11 mouse cellular contexts compared by ENCODE assay signal in genomic region chr19:28836116-28836515, GRCm38 (mm10). TPM values are rescaled to one million over a fixed set of nuclear protein-coding genes. Genes with fewer than 3 reads are reported as not detected.
DNase-seq lines count a peak whose midpoint lies in the region; ATAC-seq and TF ChIP-seq lines count a peak whose summit lies in the region.
"Had no signal": no experiment of that assay in that cellular context is flagged by ENCODE, and none has a peak within 500 bp of the region (broad histone marks: within the 10 kb centered on the region; RNA-seq: fewer than 3 reads in every experiment).

No protein-coding gene starts in this region.

- WGBS in cerebellum, adult 2 months, result 57% methylated on average over 3 of the region's 3 CpGs
- WGBS in lung, embryonic 14.5 days, result 51% methylated on average over 3 of the region's 3 CpGs
- 23% methylated on average over 3 of the region's 3 CpGs for WGBS in kidney, adult 2 months
- WGBS in neural tube, embryonic 13.5 days, result 52% methylated on average over 3 of the region's 3 CpGs
- 44% methylated on average over 3 of the region's 3 CpGs for WGBS in intestine, postnatal 0 days

- no peaks in the 10 kb centered on the region for H3K36me3 ChIP-seq in lung, embryonic 14.5 days (ENCODE audit: insufficient read depth)
- H3K36me3 ChIP-seq in kidney, adult 2 months (ENCODE audit: control insufficient read depth, insufficient read depth, low read length), result no peaks in the 10 kb centered on the region
- H3K36me3 ChIP-seq in neural tube, embryonic 13.5 days, result no peaks in the 10 kb centered on the region
- H3K36me3 ChIP-seq in intestine, postnatal 0 days (ENCODE audit: control insufficient read depth, insufficient read depth), result no peaks in the 10 kb centered on the region
- H3K36me3 ChIP-seq: embryonic facial prominence, embryonic 15.5 days; stomach, embryonic 15.5 days had no signal

- H3K4me1 ChIP-seq in cerebellum, adult 2 months (ENCODE audit: control insufficient read depth, insufficient read depth, low read length), result no peaks in the 10 kb centered on the region; the same call in 1 of the 2 replicates
- 0 out of 2 replicates have a peak, but pooled peaks cover 5% of the 10 kb centered on the region for H3K4me1 ChIP-seq in lung, embryonic 14.5 days (ENCODE audit: insufficient read depth)
- peaks cover 9% of the 10 kb centered on the region; the same call in 1 of the 2 replicates for H3K4me1 ChIP-seq in kidney, adult 2 months (ENCODE audit: control insufficient read depth, insufficient read depth, low read length)
- peaks cover 19% of the 10 kb centered on the region for H3K4me1 ChIP-seq in neural tube, embryonic 13.5 days (replicated peaks)
- 0 out of 2 replicates have a peak, but pooled peaks cover 3% of the 10 kb centered on the region for H3K4me1 ChIP-seq in intestine, postnatal 0 days (replicated peaks; ENCODE audit: control insufficient read depth, insufficient read depth, low read length)

- no peaks in the 10 kb centered on the region for H3K27me3 ChIP-seq in cerebellum, adult 2 months (ENCODE audit: control insufficient read depth, insufficient read depth, low read length)
- peaks cover 23% of the 10 kb centered on the region for H3K27me3 ChIP-seq in lung, embryonic 14.5 days (ENCODE audit: insufficient read depth, low read length)
- no peaks in the 10 kb centered on the region for H3K27me3 ChIP-seq in kidney, adult 2 months (replicated peaks; ENCODE audit: control insufficient read depth, insufficient read depth, low read length)
- peaks cover 13% of the 10 kb centered on the region for H3K27me3 ChIP-seq in neural tube, embryonic 13.5 days
- 0 out of 2 replicates have a peak, but pooled peaks cover 12% of the 10 kb centered on the region for H3K27me3 ChIP-seq in intestine, postnatal 0 days (replicated peaks; ENCODE audit: control insufficient read depth, insufficient read depth, low read length)

- H3K9ac ChIP-seq in lung, embryonic 14.5 days, result no peak overlapping the region
- peak overlapping the region; percentile 78 for H3K9ac ChIP-seq in neural tube, embryonic 13.5 days
- H3K9ac ChIP-seq in intestine, postnatal 0 days (ENCODE audit: low read depth, low read length), result no peak overlapping the region
- H3K9ac ChIP-seq: embryonic facial prominence, embryonic 15.5 days; stomach, embryonic 15.5 days had no signal

- no peak for TF ChIP-seq CTCF in cerebellum, adult 2 months (IDR thresholded peaks at IDR 0.05; ENCODE audit: borderline replicate concordance, insufficient read depth, low read depth, low read length)
- no peak for TF ChIP-seq CTCF in lung, embryonic 14.5 days (IDR thresholded peaks at IDR 0.05; ENCODE audit: low read depth)
- TF ChIP-seq CTCF in kidney, adult 2 months (conservative IDR thresholded peaks at IDR 0.05; ENCODE audit: insufficient read depth, insufficient read length, low read depth, low read length), result no peak
- no peak for TF ChIP-seq CTCF in intestine, postnatal 0 days (IDR thresholded peaks at IDR 0.05; ENCODE audit: low read depth)

- peak overlapping the region; percentile 98; the same call in 1 of the 2 replicates for H3K4me2 ChIP-seq in lung, embryonic 14.5 days
- H3K4me2 ChIP-seq in neural tube, embryonic 13.5 days, result peak overlapping the region; percentile 91
- no peak overlapping the region for H3K4me2 ChIP-seq in intestine, postnatal 0 days (replicated peaks; ENCODE audit: low read depth)

- peak in 1 of 2 experiments; percentile 15 for DNase-seq in cerebellum, adult 2 months
- DNase-seq in lung, embryonic 14.5 days, result no peak
- DNase-seq in lung, postnatal 36 days, result no peak
- DNase-seq in kidney, adult 2 months, result peak; percentile 88
- DNase-seq in ovary, postnatal 36 days (ENCODE audit: low spot score), result no peak

- no peak for ATAC-seq in cerebellum, adult (ENCODE audit: insufficient number of reproducible peaks, low FRiP score, low TSS enrichment)
- ATAC-seq in lung, embryonic 14.5 days (ENCODE audit: insufficient read depth), result no peak
- ATAC-seq in neural tube, embryonic 13.5 days (ENCODE audit: low read depth), result peak; percentile 18; the same call in 1 of the 2 replicates
- ATAC-seq in intestine, postnatal 0 days, result no peak
- ATAC-seq: inflammation-experienced regulatory T-cells, adult 6 months had no signal

- no peak overlapping the region for H3K27ac ChIP-seq in cerebellum, adult 2 months (ENCODE audit: insufficient read depth, low read length)
- H3K27ac ChIP-seq in lung, embryonic 14.5 days (ENCODE audit: low read depth), result no peak overlapping the region
- peak overlapping the region; percentile 95 for H3K27ac ChIP-seq in kidney, adult 2 months (ENCODE audit: insufficient read depth, low read depth, low read length)
- no peak overlapping the region for H3K27ac ChIP-seq in neural tube, embryonic 13.5 days (replicated peaks)
- no peak overlapping the region for H3K27ac ChIP-seq in intestine, postnatal 0 days (ENCODE audit: low read depth, low read length)
- H3K27ac ChIP-seq: embryonic facial prominence, embryonic 15.5 days; stomach, embryonic 15.5 days had no signal

- H3K9me3 ChIP-seq in lung, embryonic 14.5 days (ENCODE audit: low read depth, low read length), result no peaks in the 10 kb centered on the region
- no peaks in the 10 kb centered on the region for H3K9me3 ChIP-seq in neural tube, embryonic 13.5 days
- no peaks in the 10 kb centered on the region for H3K9me3 ChIP-seq in intestine, postnatal 0 days (ENCODE audit: control insufficient read depth)
- H3K9me3 ChIP-seq: embryonic facial prominence, embryonic 15.5 days; stomach, embryonic 15.5 days had no signal

- TF ChIP-seq POLR2A in cerebellum, adult 2 months (IDR thresholded peaks at IDR 0.05; ENCODE audit: borderline replicate concordance, insufficient read depth, low read length), result no peak
- no peak for TF ChIP-seq POLR2A in kidney, adult 2 months (IDR thresholded peaks at IDR 0.05; ENCODE audit: low read depth, low read length)

- H3K4me3 ChIP-seq in cerebellum, adult 2 months (replicated peaks; ENCODE audit: insufficient read depth, low read depth, low read length), result peak overlapping the region; percentile 97
- H3K4me3 ChIP-seq in lung, embryonic 14.5 days (ENCODE audit: low read depth, low read length), result 0 out of 2 replicates have a peak overlapping the region, but pooled peaks have one; percentile 53
- H3K4me3 ChIP-seq in kidney, adult 2 months (ENCODE audit: insufficient read depth, low read depth, low read length), result peak overlapping the region; percentile 75
- H3K4me3 ChIP-seq in neural tube, embryonic 13.5 days, result peak overlapping the region; percentile 63
- no peak overlapping the region for H3K4me3 ChIP-seq in intestine, postnatal 0 days (ENCODE audit: low read depth, low read length)

RNA-seq across cellular contexts. Expression of gene Slc1a1, which starts 1.3 kb away (rescaled TPM):
- polyA plus RNA-seq in cerebellum, adult 2 months (2012; rRNA removed), result 32.7 and 34.7 TPM in 2 replicates
- 3.5 and 3.8 TPM in 2 replicates for polyA plus RNA-seq in lung, embryonic 14.5 days (2014; fragmentation: Nextera tagmentation; extraction: Ambion mirVana)
- polyA plus RNA-seq in kidney, adult 2 months (2012; rRNA removed), result 86.5 and 97.8 TPM in 2 replicates
- 27.4 and 29.3 TPM in 2 replicates for polyA plus RNA-seq in neural tube, embryonic 13.5 days (2015; fragmentation: Nextera tagmentation; extraction: Ambion mirVana)
- polyA plus RNA-seq in intestine, postnatal 0 days (2015; fragmentation: Nextera tagmentation; extraction: Ambion mirVana), result 2.2 and 3.8 TPM in 2 replicates
- polyA plus RNA-seq: inflammation-experienced regulatory T-cells, adult 6 months had no signal
